In the genomic region with DNA sequence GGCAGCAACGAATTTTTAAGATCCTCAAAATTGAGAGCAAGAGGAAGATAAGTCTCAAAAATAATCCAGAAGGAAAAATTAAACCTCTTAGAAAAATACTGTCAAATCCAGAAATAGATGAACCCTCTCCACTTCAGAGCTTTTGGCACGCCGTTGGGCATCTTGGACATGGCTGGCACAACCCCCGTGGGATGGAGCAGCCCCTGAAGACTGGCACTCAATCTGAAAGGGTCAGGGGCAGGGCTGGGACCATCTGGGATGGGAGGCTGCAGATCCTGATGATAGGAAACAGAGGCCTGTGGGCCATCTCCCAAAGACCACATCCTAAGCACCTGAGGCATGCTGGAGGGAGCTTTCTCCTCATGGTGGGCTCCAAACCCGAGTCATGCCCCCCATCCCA, we compare ENCODE assay signal across 30 mouse cellular contexts. TPM values are rescaled to one million over a fixed set of nuclear protein-coding genes. Genes with fewer than 3 reads are reported as not detected.
DNase-seq lines count a peak whose midpoint lies in the region; ATAC-seq and TF ChIP-seq lines count a peak whose summit lies in the region.
"Had no signal": no experiment of that assay in that cellular context is flagged by ENCODE, and none has a peak within 500 bp of the region (broad histone marks: within the 10 kb centered on the region; RNA-seq: fewer than 3 reads in every experiment).

No protein-coding gene starts in this region.

- H3K9me3 ChIP-seq in hindbrain, postnatal 0 days (ENCODE audit: low read length): no peaks in the 10 kb centered on the region
- no peaks in the 10 kb centered on the region for H3K9me3 ChIP-seq in hindbrain, embryonic 16.5 days (ENCODE audit: control insufficient read depth, low read length)
- H3K9me3 ChIP-seq in neural tube, embryonic 13.5 days: no peaks in the 10 kb centered on the region
- H3K9me3 ChIP-seq: forebrain, embryonic 10.5 days; forebrain, embryonic 13.5 days; G1E; heart, embryonic 10.5 days; intestine, embryonic 15.5 days had no signal

- H3K4me2 ChIP-seq in hindbrain, postnatal 0 days (ENCODE audit: low read depth, low read length): no peak overlapping the region
- no peak overlapping the region for H3K4me2 ChIP-seq in hindbrain, embryonic 16.5 days (ENCODE audit: low read length)
- H3K4me2 ChIP-seq in neural tube, embryonic 13.5 days: no peak overlapping the region
- H3K4me2 ChIP-seq: forebrain, embryonic 13.5 days; hindbrain, embryonic 14.5 days; intestine, embryonic 15.5 days had no signal

- H3K27me3 ChIP-seq in hindbrain, postnatal 0 days (ENCODE audit: insufficient read depth, low read length): no peaks in the 10 kb centered on the region
- H3K27me3 ChIP-seq in hindbrain, embryonic 16.5 days (replicated peaks; ENCODE audit: control insufficient read depth, insufficient read depth, low read length): no peaks in the 10 kb centered on the region
- no peaks in the 10 kb centered on the region for H3K27me3 ChIP-seq in neural tube, embryonic 13.5 days
- H3K27me3 ChIP-seq: CH12.LX; forebrain, embryonic 13.5 days; intestine, embryonic 15.5 days had no signal

- no peak for DNase-seq in gastrocnemius, adult 2 months
- no peak for DNase-seq in gastrocnemius, postnatal 10 days
- DNase-seq in hindbrain, postnatal 0 days (ENCODE audit: low spot score): no peak
- DNase-seq in neural tube, embryonic 10.5 days (ENCODE audit: extremely low spot score, low spot score): no peak
- DNase-seq: cerebellum, adult 11 months; cerebellum, adult 2 months; cerebellum, adult 9-11 months; gastrocnemius, postnatal 25 days; kidney, adult 11 months had no signal

- H3K9ac ChIP-seq in hindbrain, postnatal 0 days (replicated peaks; ENCODE audit: low read length): peak overlapping the region; percentile 30; the same call in 1 of the 2 replicates
- no peak overlapping the region for H3K9ac ChIP-seq in hindbrain, embryonic 16.5 days (ENCODE audit: low read depth, low read length)
- peak overlapping the region; percentile 14; the same call in 1 of the 2 replicates for H3K9ac ChIP-seq in neural tube, embryonic 13.5 days
- H3K9ac ChIP-seq: forebrain, embryonic 13.5 days; hindbrain, embryonic 14.5 days; intestine, embryonic 15.5 days had no signal

- no peak for TF ChIP-seq CTCF in gastrocnemius, adult 2 months (IDR thresholded peaks at IDR 0.05)
- TF ChIP-seq CTCF in hindbrain, postnatal 0 days (IDR thresholded peaks at IDR 0.05; ENCODE audit: low read depth): no peak

- H3K4me1 ChIP-seq in hindbrain, postnatal 0 days (ENCODE audit: insufficient read depth, low read length): peaks cover 13% of the 10 kb centered on the region
- H3K4me1 ChIP-seq in hindbrain, embryonic 16.5 days (ENCODE audit: control insufficient read depth, insufficient read depth, low read depth, low read length): peaks cover 16% of the 10 kb centered on the region
- H3K4me1 ChIP-seq in neural tube, embryonic 13.5 days (replicated peaks): peaks cover 31% of the 10 kb centered on the region

- H3K4me3 ChIP-seq in gastrocnemius, adult 2 months: no peak overlapping the region
- H3K4me3 ChIP-seq in hindbrain, postnatal 0 days (ENCODE audit: low read length): no peak overlapping the region
- H3K4me3 ChIP-seq in hindbrain, embryonic 16.5 days (ENCODE audit: low read length): no peak overlapping the region
- H3K4me3 ChIP-seq in neural tube, embryonic 13.5 days: no peak overlapping the region
- H3K4me3 ChIP-seq: forebrain, embryonic 10.5 days; forebrain, embryonic 13.5 days; heart, embryonic 10.5 days; intestine, embryonic 15.5 days had no signal

- WGBS in hindbrain, postnatal 0 days: 64% methylated on average over 5 of the region's 5 CpGs
- 69% methylated on average over 5 of the region's 5 CpGs for WGBS in hindbrain, embryonic 16.5 days
- 89% methylated on average over 5 of the region's 5 CpGs for WGBS in neural tube, embryonic 13.5 days

- no peak for ATAC-seq in hindbrain, postnatal 0 days
- no peak for ATAC-seq in hindbrain, embryonic 16.5 days
- no peak for ATAC-seq in neural tube, embryonic 13.5 days (ENCODE audit: low read depth)
- ATAC-seq: forebrain, embryonic 13.5 days; forebrain, embryonic 16.5 days; intestine, embryonic 15.5 days had no signal

- H3K36me3 ChIP-seq in hindbrain, postnatal 0 days (ENCODE audit: insufficient read depth, low read length): peaks cover 31% of the 10 kb centered on the region; the same call in 1 of the 2 replicates
- H3K36me3 ChIP-seq in hindbrain, embryonic 16.5 days (ENCODE audit: control insufficient read depth, insufficient read depth, low read length): peaks cover 24% of the 10 kb centered on the region
- H3K36me3 ChIP-seq in neural tube, embryonic 13.5 days: peaks cover 86% of the 10 kb centered on the region

- 0 out of 2 replicates have a peak overlapping the region, but pooled peaks have one; percentile 5 for H3K27ac ChIP-seq in gastrocnemius, adult 2 months
- H3K27ac ChIP-seq in hindbrain, postnatal 0 days: no peak overlapping the region
- H3K27ac ChIP-seq in hindbrain, embryonic 16.5 days (ENCODE audit: low read depth, low read length): no peak overlapping the region
- H3K27ac ChIP-seq in neural tube, embryonic 13.5 days (replicated peaks): no peak overlapping the region
- H3K27ac ChIP-seq: forebrain, embryonic 10.5 days; forebrain, embryonic 13.5 days; heart, embryonic 10.5 days; hindbrain, embryonic 14.5 days; intestine, embryonic 15.5 days had no signal

- intact Hi-C loops in gastrocnemius, adult 2 months (cut with DNase I): no loop called here

RNA-seq across cellular contexts. Expression of a gene that starts 24.8 kb away (rescaled TPM):
- 10 to 100 TPM; 29.3 to 32.1 TPM for total RNA-seq in gastrocnemius, adult 2 months (2021)
- 10 to 100 TPM; 49.8 to 82.4 TPM for total RNA-seq in gastrocnemius, postnatal 10 days (2021)
- total RNA-seq in hindbrain, postnatal 0 days (2014; rRNA removed): 114 and 152 TPM in 2 replicates
- polyA plus RNA-seq in hindbrain, postnatal 0 days (2015; fragmentation: Nextera tagmentation; extraction: Ambion mirVana): 31.9 and 35.3 TPM in 2 replicates
- 37.4 and 44.2 TPM in 2 replicates for polyA plus RNA-seq in hindbrain, embryonic 16.5 days (2015; fragmentation: Nextera tagmentation; extraction: Ambion mirVana)
- polyA plus RNA-seq in neural tube, embryonic 13.5 days (2015; fragmentation: Nextera tagmentation; extraction: Ambion mirVana): 42.5 and 43.7 TPM in 2 replicates

RNA-seq across cellular contexts. Expression of a gene that starts 37.2 kb away (rescaled TPM):
- not detected for total RNA-seq in gastrocnemius, adult 2 months (2021)
- total RNA-seq in gastrocnemius, postnatal 10 days (2021): not detected
- not detected in 2 replicates for total RNA-seq in hindbrain, postnatal 0 days (2014; rRNA removed)
- polyA plus RNA-seq in hindbrain, postnatal 0 days (2015; fragmentation: Nextera tagmentation; extraction: Ambion mirVana): not detected in 2 replicates
- not detected in 2 replicates for polyA plus RNA-seq in hindbrain, embryonic 16.5 days (2015; fragmentation: Nextera tagmentation; extraction: Ambion mirVana)
- polyA plus RNA-seq in neural tube, embryonic 13.5 days (2015; fragmentation: Nextera tagmentation; extraction: Ambion mirVana): not detected in 2 replicates
- total RNA-seq: adrenal gland, adult 2 months; adrenal gland, postnatal 14 days; adrenal gland, postnatal 4 days; CH12.LX; common myeloid progenitor, adult 5-6 weeks; G1E; gastrocnemius, adult 18-20 months; gastrocnemius, postnatal 25 days; heart, adult 18-20 months; heart, postnatal 25 days; hematopoietic stem cell, adult 5-6 weeks had no signal
- polyA plus RNA-seq: adrenal gland, adult 2 months; cerebellum, adult 2 months; embryonic facial prominence, embryonic 14.5 days; forebrain, embryonic 10.5 days; forebrain, embryonic 13.5 days; forebrain, embryonic 16.5 days; G1E; heart, embryonic 10.5 days; heart, embryonic 14.5 days; heart, postnatal 0 days; hindbrain, embryonic 14.5 days; intestine, embryonic 15.5 days had no signal

RNA-seq across cellular contexts. Expression of a gene that starts 57.4 kb away (rescaled TPM):
- total RNA-seq in gastrocnemius, adult 2 months (2021): 10 to 100 TPM; 83.0 to 85.3 TPM
- total RNA-seq in gastrocnemius, postnatal 10 days (2021): 10 to 100 TPM; 85.6 to 97.8 TPM
- total RNA-seq in hindbrain, postnatal 0 days (2014; rRNA removed): 77.1 and 88.4 TPM in 2 replicates
- 102 and 109 TPM in 2 replicates for polyA plus RNA-seq in hindbrain, postnatal 0 days (2015; fragmentation: Nextera tagmentation; extraction: Ambion mirVana)
- polyA plus RNA-seq in hindbrain, embryonic 16.5 days (2015; fragmentation: Nextera tagmentation; extraction: Ambion mirVana): 130 and 145 TPM in 2 replicates
- 147 and 168 TPM in 2 replicates for polyA plus RNA-seq in neural tube, embryonic 13.5 days (2015; fragmentation: Nextera tagmentation; extraction: Ambion mirVana)

RNA-seq across cellular contexts. Expression of a gene that starts 57.5 kb away (rescaled TPM):
- total RNA-seq in gastrocnemius, adult 2 months (2021): 10 to 100 TPM; 27.4 to 28.4 TPM
- total RNA-seq in gastrocnemius, postnatal 10 days (2021): 10 to 100 TPM; 45.2 to 53.1 TPM
- 56.0 and 61.6 TPM in 2 replicates for total RNA-seq in hindbrain, postnatal 0 days (2014; rRNA removed)
- polyA plus RNA-seq in hindbrain, postnatal 0 days (2015; fragmentation: Nextera tagmentation; extraction: Ambion mirVana): 142 and 144 TPM in 2 replicates
- polyA plus RNA-seq in hindbrain, embryonic 16.5 days (2015; fragmentation: Nextera tagmentation; extraction: Ambion mirVana): 152 and 160 TPM in 2 replicates
- polyA plus RNA-seq in neural tube, embryonic 13.5 days (2015; fragmentation: Nextera tagmentation; extraction: Ambion mirVana): 172 and 174 TPM in 2 replicates
